Mouse (Mus musculus) intestine, postnatal 0 days (tissue): ENCODE measurements around the gene Ggta1. TPM values are rescaled to one million over a fixed set of nuclear protein-coding genes. Genes with fewer than 3 reads are reported as not detected.

ENCODE experiments used
- ATAC-seq: fragments of 200-750 bp; cut with Nextera tagmentation; 2 replicates; pipeline ENCODE4 v1.8.0; 2017; ENCODE audit warnings: mild to moderate bottlenecking, moderate TSS enrichment, moderate library complexity
- H3K27ac ChIP-seq: fragments of 300-500 bp; sonication (generic); 2 replicates; pipeline ENCODE4 v1.5.1; 2014; ENCODE audit warnings: mild to moderate bottlenecking, low read depth, low read length, moderate library complexity
- H3K27me3 ChIP-seq: fragments of 300-500 bp; sonication (generic); replicated peaks from 2 replicates; pipeline ENCODE4 v1.6.1; 2014; ENCODE audit warnings: low read length, mixed read lengths; ENCODE audit not compliant: control insufficient read depth, insufficient read depth
- H3K36me3 ChIP-seq: fragments of 300-500 bp; sonication (generic); 2 replicates; pipeline ENCODE4 v1.6.1; 2014; ENCODE audit warnings: mild to moderate bottlenecking, moderate library complexity; ENCODE audit not compliant: control insufficient read depth, insufficient read depth
- H3K4me1 ChIP-seq: fragments of 300-500 bp; sonication (generic); replicated peaks from 2 replicates; pipeline ENCODE4 v1.6.1; 2014; ENCODE audit warnings: antibody characterized with exemption, low read length, mixed read lengths; ENCODE audit not compliant: control insufficient read depth, insufficient read depth
- H3K4me2 ChIP-seq: fragments of 300-500 bp; sonication (generic); replicated peaks from 2 replicates; pipeline ENCODE4 v1.6.1; 2014; ENCODE audit warnings: low read depth, mild to moderate bottlenecking, moderate library complexity
- H3K4me3 ChIP-seq: fragments of 300-500 bp; sonication (generic); 2 replicates; pipeline ENCODE4 v1.5.1; 2014; ENCODE audit warnings: low read depth, low read length
- H3K9ac ChIP-seq: fragments of 300-500 bp; sonication (generic); 2 replicates; pipeline ENCODE4 v1.6.1; 2014; ENCODE audit warnings: mild to moderate bottlenecking, low read depth, low read length
- H3K9me3 ChIP-seq: fragments of 300-500 bp; sonication (generic); 2 replicates; pipeline ENCODE4 v1.6.1; 2016; ENCODE audit warnings: mixed run types; ENCODE audit not compliant: control insufficient read depth
- CTCF ChIP-seq: sonication (generic); IDR thresholded peaks from 2 replicates; pipeline ENCODE4 v1.5.1; 2016; ENCODE audit warnings: low read depth, mild to moderate bottlenecking, control low read depth, antibody characterized with exemption, moderate library complexity
- WGBS: fragments of 180-500 bp; shearing (Covaris S2); extraction: QIAGEN DNeasy Blood & Tissue Kit; methylation state at CpG from one replicate; pipeline ENCODE4 v1.1.7; 2014; 5-methylcytosine and 5-hydroxymethylcytosine counted together
- polyA plus RNA-seq: library from polyadenylated mRNA; unstranded; fragments of >200 nt; fragmentation: Nextera tagmentation; extraction: Ambion mirVana; gene quantifications from 2 replicates; pipeline ENCODE4 v1.2.1, GENCODE M21; 2015

The Ggta1 gene
- polyA plus RNA-seq, 1 experiment from 2014 or later: 7.0 TPM

- no peak overlapping the region for H3K4me3 ChIP-seq
- no peak overlapping the region for H3K27ac ChIP-seq
- H3K4me1 ChIP-seq: no peaks in the 10 kb centered on the region
- H3K4me2 ChIP-seq: no peak overlapping the region; the same call in 1 of the 2 replicates
- TF ChIP-seq CTCF: no peak
- H3K36me3 ChIP-seq: no peaks in the 10 kb centered on the region
- 73% methylated on average over 7 of the region's 7 CpGs for WGBS
- ATAC-seq: no peak
- H3K9me3 ChIP-seq: no peaks in the 10 kb centered on the region
- H3K9ac ChIP-seq: no peak overlapping the region
- H3K27me3 ChIP-seq: peaks cover 19% of the 10 kb centered on the region
Measured at GRCm38 (mm10) chr2:35464089-35464534, 1.1 kb upstream of the Ggta1 start.

- Histone ChIP-seq H3K9ac (no peak overlapping the region), H3K36me3 (no peaks in the 10 kb centered on the region), H3K4me2 (no peak overlapping the region; the same call in 1 of the 2 replicates), H3K4me1 (no peaks in the 10 kb centered on the region), H3K27ac (no peak overlapping the region; the same call in 1 of the 2 replicates), H3K9me3 (no peaks in the 10 kb centered on the region), H3K27me3 (peaks cover 19% of the 10 kb centered on the region), H3K4me3 (no peak overlapping the region)
- WGBS: 28% methylated on average over 19 of the region's 19 CpGs
- TF ChIP-seq CTCF: no peak
- ATAC-seq: no peak
Measured at GRCm38 (mm10) chr2:35463372-35464088, 499 bp upstream of the Ggta1 start.

DNA sequence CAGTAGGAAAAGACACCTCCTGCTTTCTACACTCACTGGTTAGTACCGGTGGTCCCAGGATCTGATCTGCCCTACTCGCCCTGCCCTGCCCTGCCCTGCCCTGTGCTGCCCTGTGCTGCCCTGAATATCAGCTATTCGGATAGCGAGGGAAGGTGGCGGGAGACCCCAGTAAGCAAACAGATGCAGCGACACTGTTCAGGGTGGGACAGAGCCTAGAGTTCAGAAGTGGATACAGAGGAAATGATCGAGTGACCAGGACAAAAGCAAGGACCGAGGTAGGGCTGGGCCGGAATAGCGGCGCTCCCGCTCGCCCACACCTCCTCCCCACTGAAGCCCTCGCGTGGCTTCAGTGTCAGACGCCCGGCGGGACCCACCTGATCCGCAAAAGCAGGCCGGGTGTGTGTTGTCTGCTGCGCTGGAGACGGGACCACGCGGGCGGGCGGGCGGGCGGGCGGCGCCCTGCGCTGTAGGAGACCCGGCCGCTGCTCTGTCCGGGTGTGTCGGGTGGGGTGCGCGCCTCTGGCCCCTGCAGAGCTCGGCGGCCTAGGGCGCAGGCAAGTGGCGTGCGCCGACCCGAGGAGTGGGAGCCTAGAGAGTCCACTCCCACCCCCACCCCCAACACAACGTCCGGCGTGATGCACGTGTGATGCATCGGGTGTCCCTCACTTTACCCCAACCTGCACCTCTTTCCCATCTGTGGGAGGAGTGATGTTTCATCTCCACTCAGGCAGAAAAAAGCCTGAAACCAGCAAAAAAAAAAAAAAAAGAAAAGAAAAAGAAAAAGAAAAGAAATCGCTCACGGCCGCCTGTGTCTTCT is 852 bp downstream of the Ggta1 start:
- no peaks in the 10 kb centered on the region for H3K36me3 ChIP-seq
- H3K4me3 ChIP-seq: peak overlapping the region; percentile 44
- ATAC-seq: peak; percentile 32
- H3K4me2 ChIP-seq: peak overlapping the region; percentile 71
- no peaks in the 10 kb centered on the region for H3K4me1 ChIP-seq
- peaks cover 19% of the 10 kb centered on the region for H3K27me3 ChIP-seq
- peak overlapping the region; percentile 76 for H3K27ac ChIP-seq
- no peak for TF ChIP-seq CTCF
- 3% methylated on average over 49 of the region's 52 CpGs for WGBS
- H3K9me3 ChIP-seq: no peaks in the 10 kb centered on the region
- peak overlapping the region; percentile 51 for H3K9ac ChIP-seq

GRCm38 (mm10) chr2:35461131-35461947 is 1.7 kb downstream of the Ggta1 start:
- H3K4me1 ChIP-seq: no peaks in the 10 kb centered on the region
- 2% methylated on average over 19 of the region's 20 CpGs for WGBS
- H3K9ac ChIP-seq: peak overlapping the region; percentile 51
- H3K27ac ChIP-seq: peak overlapping the region; percentile 76; the same call in 1 of the 2 replicates
- H3K4me2 ChIP-seq: peak overlapping the region; percentile 71
- TF ChIP-seq CTCF: no peak
- H3K4me3 ChIP-seq: peak overlapping the region; percentile 44
- H3K9me3 ChIP-seq: no peaks in the 10 kb centered on the region
- no peaks in the 10 kb centered on the region for H3K36me3 ChIP-seq
- peaks cover 19% of the 10 kb centered on the region for H3K27me3 ChIP-seq
- no peak for ATAC-seq

DNA sequence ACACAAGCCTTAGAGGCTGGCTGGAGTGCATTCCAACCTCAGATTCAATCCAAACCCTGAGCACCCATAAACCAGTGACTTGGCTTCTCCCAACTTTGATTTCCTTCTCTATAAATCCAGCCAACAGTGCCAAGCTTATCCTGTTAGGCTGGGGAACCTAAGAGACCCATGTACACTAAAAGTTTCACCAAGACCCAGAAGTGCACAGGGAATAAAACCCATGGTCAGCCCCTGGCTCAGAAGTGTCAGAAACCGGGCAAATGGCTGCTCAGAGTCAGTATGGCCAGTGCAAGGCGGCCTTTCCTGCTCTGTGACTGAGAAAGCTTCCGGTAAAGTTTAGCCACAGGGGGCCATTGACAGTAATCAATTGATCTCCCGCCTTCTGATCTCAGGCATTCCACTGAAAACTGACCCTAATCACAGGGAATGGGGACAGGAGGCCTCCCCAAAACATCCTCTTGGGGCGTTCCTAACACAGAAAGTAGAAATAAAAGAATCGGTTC is 2.6 kb downstream of the Ggta1 start:
- Histone ChIP-seq H3K36me3 (no peaks in the 10 kb centered on the region), H3K27ac (peak overlapping the region; percentile 21; the same call in 1 of the 2 replicates), H3K27me3 (peaks cover 19% of the 10 kb centered on the region), H3K4me1 (no peaks in the 10 kb centered on the region), H3K9me3 (no peaks in the 10 kb centered on the region), H3K9ac (0 out of 2 replicates have a peak overlapping the region, but pooled peaks have one; percentile 23), H3K4me2 (peak overlapping the region; percentile 71), H3K4me3 (peak overlapping the region; percentile 44)
- WGBS: 39% methylated on average over 6 of the region's 6 CpGs
- ATAC-seq: no peak
- TF ChIP-seq CTCF: no peak

DNA sequence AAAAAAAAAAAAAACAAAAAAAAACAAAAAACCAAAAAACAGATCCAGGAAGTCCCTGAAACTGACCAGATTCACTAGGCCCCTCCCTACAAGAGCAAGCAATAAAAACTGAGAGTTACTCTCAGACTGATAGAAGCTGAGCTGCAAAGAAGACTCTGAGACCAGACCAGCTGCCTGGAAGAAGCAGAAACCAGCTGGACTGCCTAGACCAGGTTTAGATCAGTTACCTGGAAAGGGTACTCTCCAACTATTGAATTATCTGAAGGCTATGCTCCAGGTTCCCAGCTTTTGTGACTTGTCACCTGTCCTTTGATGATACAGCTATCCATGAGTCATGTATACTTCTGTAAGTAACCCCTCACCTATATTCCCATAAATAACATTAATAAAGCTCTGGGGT is 3.7 kb downstream of the Ggta1 start:
- Histone ChIP-seq H3K36me3 (no peaks in the 10 kb centered on the region), H3K9me3 (no peaks in the 10 kb centered on the region), H3K4me1 (no peaks in the 10 kb centered on the region), H3K9ac (no peak overlapping the region), H3K27ac (no peak overlapping the region), H3K4me2 (no peak overlapping the region), H3K27me3 (peaks cover 19% of the 10 kb centered on the region), H3K4me3 (no peak overlapping the region)
- ATAC-seq: no peak
- TF ChIP-seq CTCF: no peak
